Mouse (Mus musculus) CH12.LX (cell line): ENCODE measurements around the gene Sgca.

Experiments
- ELF1 ChIP-seq: IDR thresholded peaks from 2 replicates; pipeline ENCODE4 v1.6.1; 2014; ENCODE audit warnings: low read depth, mild to moderate bottlenecking, inconsistent platforms, low read length, improper control_type of control experiment
- KAT2A ChIP-seq: IDR thresholded peaks from 2 replicates; pipeline ENCODE4 v1.6.1; 2012; ENCODE audit warnings: low read length, improper control_type of control experiment, inconsistent platforms; ENCODE audit not compliant: insufficient replicate concordance
- MEF2A ChIP-seq: IDR thresholded peaks from 2 replicates; pipeline ENCODE4 v1.6.1; 2014; ENCODE audit warnings: low read depth, mild to moderate bottlenecking, inconsistent platforms, low read length, improper control_type of control experiment, borderline replicate concordance
- POLR2A ChIP-seq: IDR thresholded peaks from 2 replicates; pipeline ENCODE4 v1.6.1; 2011; ENCODE audit warnings: low read depth, mild to moderate bottlenecking, improper control_type of control experiment, low read length

- TF ChIP-seq MEF2A (no peak), ELF1 (no peak), POLR2A (no peak), KAT2A (no peak)
Observed at GRCm38 (mm10) chr11:94917717-94918116, 58.4 kb downstream of the Sgca start.
